Mouse (Mus musculus) adrenal gland, adult (tissue): ENCODE measurements around the gene Smarca5.
A peak's percentile ranks its signal among the peaks of the same experiment; 100 is the strongest.

Experiments used
- DNase-seq, 2 experiments: peaks; one replicate each; pipeline ENCODE4 v3.0.0; 2022 to 2023; ENCODE audit warnings: low spot score in 1 of 2; ENCODE audit not compliant: inconsistent age in 2 of 2

Smarca5 gene

GRCm38 (mm10) chr8:80739155-80739924 lies at the start of gene Smarca5:
TSS of gene Smarca5 (minus strand) at chr8:80739497.
- DNase-seq, result peak; percentile 97 to 99

GRCm38 (mm10) chr8:80784559-80784958 lies 45.3 kb upstream of the Smarca5 start:
- DNase-seq, result no peak

GRCm38 (mm10) chr8:80783271-80783670 lies 44.0 kb upstream of the Smarca5 start:
- DNase-seq, result no peak

GRCm38 (mm10) chr8:80781338-80781737 lies 42.0 kb upstream of the Smarca5 start:
- DNase-seq, result no peak

- DNase-seq, result no peak
These were observed 41.0 kb upstream of the Smarca5 start for GRCm38 (mm10) chr8:80780271-80780670.

- peak in 1 of 2 experiments; percentile 18 for DNase-seq
These were observed 37.1 kb upstream of the Smarca5 start for GRCm38 (mm10) chr8:80776436-80776835.

GRCm38 (mm10) chr8:80772732-80773460 lies 33.6 kb upstream of the Smarca5 start:
- peak in 1 of 2 experiments; percentile 62 for DNase-seq

- no peak for DNase-seq
These were observed 29.2 kb upstream of the Smarca5 start for GRCm38 (mm10) chr8:80768451-80768850.

GRCm38 (mm10) chr8:80753017-80753715 lies 13.9 kb upstream of the Smarca5 start:
- peak; percentile 78 to 93 for DNase-seq

GRCm38 (mm10) chr8:80752429-80752828 lies 13.1 kb upstream of the Smarca5 start:
- DNase-seq, result no peak

- DNase-seq, result no peak
These were observed 9.8 kb upstream of the Smarca5 start for GRCm38 (mm10) chr8:80749091-80749490.

- DNase-seq, result no peak
These were observed 635 bp upstream of the Smarca5 start for GRCm38 (mm10) chr8:80739932-80740331.

GRCm38 (mm10) chr8:80738388-80739154 lies 726 bp downstream of the Smarca5 start:
- peak; percentile 59 to 83 for DNase-seq

GRCm38 (mm10) chr8:80738046-80738387 lies 1.3 kb downstream of the Smarca5 start:
- DNase-seq, result peak; percentile 51 to 80

GRCm38 (mm10) chr8:80732326-80732725 lies 7.0 kb downstream of the Smarca5 start:
- peak in 1 of 2 experiments; percentile 40 for DNase-seq

GRCm38 (mm10) chr8:80714461-80714860 lies 24.8 kb downstream of the Smarca5 start:
- no peak for DNase-seq

- DNase-seq, result peak; percentile 43 to 75
These were observed 28.5 kb downstream of the Smarca5 start for GRCm38 (mm10) chr8:80710670-80711400.

- peak; percentile 67 to 88 for DNase-seq
These were observed 51.2 kb downstream of the Smarca5 start for GRCm38 (mm10) chr8:80688141-80688540.

GRCm38 (mm10) chr8:80683756-80684335 lies 55.5 kb downstream of the Smarca5 start:
- no peak for DNase-seq

- no peak for DNase-seq
These were observed 56.7 kb downstream of the Smarca5 start for GRCm38 (mm10) chr8:80682594-80682993.
